Mouse (Mus musculus): ENCODE measurements around the gene Oser1. TPM values are rescaled to one million over a fixed set of nuclear protein-coding genes. Genes with fewer than 3 reads are reported as not detected.

The Oser1 gene
- polyA plus RNA-seq, 1 experiment from 2014 or later, result 85.1 TPM

DNA sequence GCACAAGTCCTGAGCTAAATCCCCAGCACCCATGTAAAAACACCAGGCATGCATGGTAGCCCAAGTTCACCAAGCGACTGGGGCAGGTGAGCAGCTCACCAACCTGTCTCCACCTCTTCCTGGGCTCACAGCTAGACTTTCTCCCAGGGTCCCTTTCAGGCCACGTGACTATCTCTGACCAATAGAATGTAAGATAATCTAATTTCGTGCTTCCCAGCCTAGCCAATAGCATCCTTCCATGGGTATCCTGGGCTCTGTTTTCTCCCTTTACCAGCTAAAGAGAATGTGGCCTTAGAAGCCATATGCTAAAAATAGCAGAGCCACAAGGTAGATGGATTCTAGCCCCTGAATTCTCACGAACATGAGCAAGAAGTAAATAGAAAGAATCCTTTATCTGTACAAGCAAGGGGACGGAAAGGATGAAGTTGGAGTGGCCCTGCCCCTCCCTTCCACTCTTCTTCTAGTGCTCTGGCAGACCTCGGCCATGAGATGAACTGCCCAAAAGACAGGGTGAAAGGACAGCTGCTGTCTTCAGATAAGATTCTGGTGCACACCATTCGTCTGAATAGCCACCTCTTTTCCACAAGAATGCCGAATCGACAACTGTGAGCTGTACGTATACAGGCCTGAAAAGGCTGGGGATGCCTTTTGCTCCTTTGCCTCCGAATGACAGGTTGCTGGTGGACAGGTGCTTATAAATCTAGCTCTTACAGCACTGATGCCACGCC lies 68.2 kb downstream of the Oser1 start:
- Histone ChIP-seq H3K4me3 (replicated peaks) (no peak overlapping the region), H3K36me3 (no peaks in the 10 kb centered on the region), H3K27me3 (0 out of 2 replicates have a peak, but pooled peaks cover 6% of the 10 kb centered on the region), H3K4me2 (no peak overlapping the region), H3K9ac (replicated peaks) (no peak overlapping the region), H3K27ac (peak overlapping the region; percentile 23; the same call in 1 of the 2 replicates), H3K4me1 (replicated peaks) (peaks cover 11% of the 10 kb centered on the region), H3K9me3 (no peaks in the 10 kb centered on the region)
- WGBS, result 85% methylated on average over 12 of the region's 12 CpGs
- no peak for ATAC-seq (ENCODE audit: insufficient number of reproducible peaks, insufficient read depth, low FRiP score, low TSS enrichment, low read depth)

Other genes starting within 250 kb of the Oser1 start
- gene Tox2, start 221.6 kb downstream of the Oser1 start, polyA plus RNA-seq (2016; fragmentation: Nextera tagmentation; extraction: Ambion mirVana), result 0.92 and 1.7 TPM in 2 replicates
- gene Jph2, start 26.7 kb downstream of the Oser1 start, polyA plus RNA-seq (2016; fragmentation: Nextera tagmentation; extraction: Ambion mirVana), result 1.6 and 2.2 TPM in 2 replicates
- 0.40 and 0.59 TPM in 2 replicates for gene Gdap1l1, start 13.8 kb upstream of the Oser1 start, polyA plus RNA-seq (2016; fragmentation: Nextera tagmentation; extraction: Ambion mirVana)
- gene Fitm2, start 47.9 kb upstream of the Oser1 start, polyA plus RNA-seq (2016; fragmentation: Nextera tagmentation; extraction: Ambion mirVana), result 10.2 TPM in 2 replicates
- not detected in 2 replicates for gene R3hdml, start 67.6 kb upstream of the Oser1 start, polyA plus RNA-seq (2016; fragmentation: Nextera tagmentation; extraction: Ambion mirVana)
- 0.23 TPM in 1 of 2 replicates, not detected in the other for gene Hnf4a, start 82.1 kb upstream of the Oser1 start, polyA plus RNA-seq (2016; fragmentation: Nextera tagmentation; extraction: Ambion mirVana)
- 47.5 and 48.6 TPM in 2 replicates for gene Ttpal, start 177.6 kb upstream of the Oser1 start, polyA plus RNA-seq (2016; fragmentation: Nextera tagmentation; extraction: Ambion mirVana)
- gene Serinc3, start 220.4 kb upstream of the Oser1 start, polyA plus RNA-seq (2016; fragmentation: Nextera tagmentation; extraction: Ambion mirVana), result 25.4 and 29.0 TPM in 2 replicates
- 133 and 135 TPM in 2 replicates for gene Pkig, start 233.7 kb upstream of the Oser1 start, polyA plus RNA-seq (2016; fragmentation: Nextera tagmentation; extraction: Ambion mirVana)

Measured in limb, embryonic 12.5 days (tissue).